16 mouse cellular contexts compared by ENCODE assay signal in the genomic region with DNA sequence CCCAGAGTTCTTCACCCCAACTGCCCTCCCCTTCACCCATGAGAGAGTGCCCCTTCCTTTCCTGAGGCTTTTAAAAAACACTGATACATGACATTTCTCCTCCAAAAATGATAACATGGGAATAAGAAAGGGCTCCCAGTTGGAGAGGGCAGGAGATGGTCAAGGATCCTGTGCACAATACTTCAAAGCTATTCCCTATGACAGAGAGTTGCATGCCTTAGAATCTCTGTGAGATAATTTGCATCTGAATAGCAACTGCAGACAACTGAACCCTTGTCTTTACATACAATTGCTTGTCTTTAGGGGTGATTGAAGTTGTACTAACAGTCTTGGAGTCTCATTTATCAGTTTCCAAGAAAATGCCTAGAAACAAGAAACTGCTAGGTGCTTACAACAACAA.
"Had no signal": no experiment of that assay in that cellular context is flagged by ENCODE, and none has a peak within 500 bp of the region (broad histone marks: within the 10 kb centered on the region; RNA-seq: fewer than 3 reads in every experiment).

No protein-coding gene starts in this region.

- H3K4me3 ChIP-seq: layer of hippocampus, adult 2 months; limb, embryonic 13.5 days; midbrain, embryonic 15.5 days had no signal

- ATAC-seq: lung, postnatal 0 days; midbrain, embryonic 15.5 days had no signal

- H3K36me3 ChIP-seq: limb, embryonic 13.5 days; midbrain, embryonic 15.5 days had no signal

- DNase-seq: kidney, postnatal 10 days; kidney, postnatal 4 days; left cerebral cortex, postnatal 4 days; lung, adult 18-20 months; lung, postnatal 36 days; retina, postnatal 1 day; right cerebral cortex, postnatal 4 days; spleen, adult 18-20 months; thymus, adult 18-20 months; thymus, postnatal 14 days had no signal

- H3K9ac ChIP-seq: limb, embryonic 13.5 days; liver, embryonic 14.5 days; midbrain, embryonic 15.5 days had no signal

- H3K4me2 ChIP-seq: limb, embryonic 13.5 days; midbrain, embryonic 11.5 days; midbrain, embryonic 15.5 days had no signal

- H3K4me1 ChIP-seq: limb, embryonic 13.5 days; midbrain, embryonic 15.5 days had no signal

- H3K9me3 ChIP-seq: limb, embryonic 13.5 days; midbrain, embryonic 15.5 days had no signal

- H3K27me3 ChIP-seq: limb, embryonic 13.5 days; midbrain, embryonic 15.5 days had no signal

- H3K27ac ChIP-seq: layer of hippocampus, adult 2 months; limb, embryonic 13.5 days; liver, embryonic 14.5 days; midbrain, embryonic 15.5 days had no signal
